Mouse (Mus musculus) T-cell, adult 2 months (primary cell): ENCODE data around the gene Dscaml1.
A peak's percentile ranks its signal among the peaks of the same experiment; 100 is the strongest.

Experiments used
- DNase-seq: peaks from one replicate; pipeline ENCODE4 v3.0.0; 2022; ENCODE audit warnings: low spot score

Dscaml1 gene

GRCm38 (mm10) chr9:45572787-45573492, 146.5 kb downstream of the Dscaml1 start:
- no peak for DNase-seq

- no peak for DNase-seq
These were observed 147.0 kb downstream of the Dscaml1 start for GRCm38 (mm10) chr9:45573493-45573815.

- no peak for DNase-seq
These were observed 147.6 kb downstream of the Dscaml1 start for GRCm38 (mm10) chr9:45574021-45574420.

GRCm38 (mm10) chr9:45580069-45580795, 153.8 kb downstream of the Dscaml1 start:
- no peak for DNase-seq

- no peak for DNase-seq
These were observed 160.0 kb downstream of the Dscaml1 start for GRCm38 (mm10) chr9:45586475-45586874.

GRCm38 (mm10) chr9:45587704-45588103, 161.3 kb downstream of the Dscaml1 start:
- DNase-seq, result no peak

- DNase-seq, result peak; percentile 6
These were observed 163.4 kb downstream of the Dscaml1 start for GRCm38 (mm10) chr9:45589867-45590266.

GRCm38 (mm10) chr9:45591061-45591460, 164.6 kb downstream of the Dscaml1 start:
- DNase-seq, result no peak

- no peak for DNase-seq
These were observed 165.9 kb downstream of the Dscaml1 start for GRCm38 (mm10) chr9:45592374-45592773.

- DNase-seq, result no peak
These were observed 171.7 kb downstream of the Dscaml1 start for GRCm38 (mm10) chr9:45598117-45598516.

GRCm38 (mm10) chr9:45599377-45599776, 172.9 kb downstream of the Dscaml1 start:
- DNase-seq, result no peak

- no peak for DNase-seq
These were observed 180.9 kb downstream of the Dscaml1 start for GRCm38 (mm10) chr9:45607337-45607736.

GRCm38 (mm10) chr9:45608097-45609031, 181.9 kb downstream of the Dscaml1 start:
- no peak for DNase-seq

GRCm38 (mm10) chr9:45610336-45611060, 184.1 kb downstream of the Dscaml1 start:
- DNase-seq, result no peak

GRCm38 (mm10) chr9:45614616-45615015, 188.2 kb downstream of the Dscaml1 start:
- DNase-seq, result no peak

- no peak for DNase-seq
These were observed 191.5 kb downstream of the Dscaml1 start for GRCm38 (mm10) chr9:45617889-45618288.

GRCm38 (mm10) chr9:45618443-45618842, 192.0 kb downstream of the Dscaml1 start:
- no peak for DNase-seq

- no peak for DNase-seq
These were observed 193.6 kb downstream of the Dscaml1 start for GRCm38 (mm10) chr9:45620049-45620448.

- no peak for DNase-seq
These were observed 194.5 kb downstream of the Dscaml1 start for GRCm38 (mm10) chr9:45620920-45621319.

- no peak for DNase-seq
These were observed 199.5 kb downstream of the Dscaml1 start for GRCm38 (mm10) chr9:45625889-45626446.

- DNase-seq, result no peak
These were observed 206.1 kb downstream of the Dscaml1 start for GRCm38 (mm10) chr9:45632520-45632919.

GRCm38 (mm10) chr9:45633036-45633435, 206.6 kb downstream of the Dscaml1 start:
- no peak for DNase-seq
